Mouse (Mus musculus): ENCODE results near the gene 4930572O03Rik.
"Not testable (repeated sequence)": the region's sequence is repeated elsewhere in the genome, so short reads cannot be mapped to it uniquely, and the experiment has no call there.

4930572O03Rik gene

DNA sequence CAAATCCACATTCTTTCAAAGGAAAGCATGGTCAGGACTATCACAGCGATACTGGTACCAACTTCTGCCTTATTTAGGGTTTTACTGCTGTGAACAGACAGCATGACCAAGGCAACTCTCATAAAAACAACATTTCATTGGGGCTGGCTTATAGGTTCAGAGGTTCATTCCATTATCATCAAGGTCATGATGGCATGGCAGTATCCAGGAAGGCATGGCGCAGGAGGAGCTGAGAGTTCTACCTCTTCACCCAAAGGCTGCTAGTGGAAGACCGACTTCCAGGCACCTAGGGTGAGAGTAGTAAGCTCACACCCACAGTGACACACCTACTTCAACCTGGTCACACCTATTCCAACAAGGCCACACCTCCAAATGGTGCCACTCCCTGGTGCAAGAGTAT lies 40.7 kb downstream of the 4930572O03Rik start:
- DNase-seq = peak; percentile 73

DNA sequence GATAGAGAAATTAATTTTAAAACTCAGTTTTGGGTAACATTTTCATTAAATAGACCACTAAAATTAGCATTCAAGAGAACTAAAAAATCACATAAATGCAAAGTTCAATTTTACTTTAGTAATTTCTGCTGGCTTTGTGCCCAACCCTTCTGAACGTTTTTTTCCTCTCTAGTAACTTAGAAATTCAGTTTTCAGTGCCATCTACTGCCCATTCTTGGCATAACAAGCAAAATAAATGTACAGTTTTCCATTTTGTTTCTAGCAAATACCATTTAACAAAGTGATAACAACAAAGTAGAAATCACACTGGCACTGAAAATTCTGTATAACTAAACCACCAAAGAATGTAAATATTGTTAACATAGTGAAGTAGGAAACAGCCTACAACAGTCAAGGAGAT lies 46.2 kb downstream of the 4930572O03Rik start:
- not testable (repeated sequence) for DNase-seq

DNA sequence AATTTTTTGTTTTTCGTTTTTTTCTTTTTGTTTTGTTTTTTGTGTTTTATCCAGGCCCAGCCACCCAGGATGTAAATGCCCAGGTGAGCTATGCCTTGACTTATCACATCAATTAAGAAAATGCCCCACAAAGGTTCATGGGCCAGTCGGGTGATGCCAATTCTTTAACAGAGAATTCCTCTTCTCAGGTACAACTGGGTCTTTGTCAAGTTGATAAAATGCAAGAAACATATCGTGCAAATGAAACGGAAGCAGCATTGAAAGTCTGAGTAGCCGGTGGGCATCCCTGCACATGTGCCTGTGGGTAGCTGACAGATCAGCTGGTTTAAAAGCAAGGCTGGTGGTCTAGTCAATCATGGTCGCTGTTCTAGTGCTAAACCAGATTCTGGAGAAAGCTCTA lies 50.2 kb downstream of the 4930572O03Rik start:
- DNase-seq = peak; percentile 92

DNA sequence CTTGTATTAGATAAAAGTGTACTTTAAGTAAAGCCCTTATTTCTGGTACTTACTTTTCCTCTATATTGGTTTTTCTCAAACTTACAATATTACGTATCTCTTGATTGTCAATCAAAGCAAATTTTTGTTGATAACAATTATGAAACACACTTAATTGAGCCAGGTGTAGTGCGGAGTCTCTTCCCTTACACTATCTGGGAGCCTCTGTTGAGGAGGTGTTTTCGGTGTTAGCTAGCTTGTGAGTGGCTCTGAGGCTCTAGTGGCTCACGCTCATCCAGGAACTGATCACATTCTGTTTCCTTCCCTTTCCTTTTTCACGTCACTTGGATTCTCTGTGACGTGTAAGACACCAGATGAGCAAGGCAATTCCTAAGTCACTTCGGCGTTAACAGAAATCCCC lies 53.3 kb downstream of the 4930572O03Rik start:
- not testable (repeated sequence) for DNase-seq

DNA sequence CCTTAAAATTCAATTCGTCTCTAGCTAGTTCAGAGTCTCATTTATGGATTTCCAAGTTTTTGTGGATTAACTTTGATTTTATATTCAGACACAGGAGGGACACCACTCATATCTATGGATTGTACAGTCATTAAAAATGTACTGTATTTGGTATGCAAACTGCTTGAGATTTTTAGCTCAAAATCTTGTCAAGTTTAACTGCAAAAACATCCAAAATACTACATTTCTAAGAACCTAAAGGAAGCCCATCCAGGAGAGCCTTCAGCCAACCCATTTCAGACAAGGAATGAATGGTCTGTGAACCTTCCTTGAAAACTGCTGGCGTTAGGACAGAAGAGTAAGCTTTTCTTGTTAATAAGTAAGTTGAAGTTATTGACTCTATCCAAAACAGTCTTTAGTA lies 53.9 kb downstream of the 4930572O03Rik start:
- not testable (repeated sequence) for DNase-seq

DNA sequence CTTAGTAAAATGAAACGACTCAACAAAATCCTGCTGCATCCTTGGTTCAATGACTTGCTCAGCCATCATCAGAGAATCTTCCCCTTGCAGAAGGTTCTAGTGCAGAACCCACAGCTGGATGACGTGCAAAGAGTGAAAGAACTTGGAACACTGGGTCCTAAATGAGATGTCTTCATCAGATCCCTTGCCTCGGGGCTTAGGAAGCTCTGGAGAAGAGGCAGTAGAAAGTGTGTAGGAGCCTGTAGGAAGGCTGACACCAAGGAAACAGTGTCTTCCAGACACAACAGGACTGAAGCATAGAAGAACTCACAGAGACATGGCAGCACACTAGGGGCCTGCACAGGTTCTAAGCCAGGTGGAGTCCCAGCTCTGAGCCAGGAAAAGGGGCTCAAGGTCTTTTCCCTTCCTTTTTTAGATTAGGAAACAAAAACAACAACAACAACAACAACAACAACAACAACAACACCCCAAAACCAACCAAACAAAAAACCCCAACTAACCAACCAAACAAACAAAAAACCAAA lies 54.4 kb downstream of the 4930572O03Rik start:
- DNase-seq = not testable (repeated sequence)

All from heart, adult 11 months (tissue).